Mouse (Mus musculus) heart, adult 2 months (tissue): Measurements from ENCODE around the gene Dgkz.
A peak's percentile ranks its signal among the peaks of the same experiment; 100 is the strongest.

ENCODE experiments used
- CTCF ChIP-seq: fragments of 200-600 bp; IDR thresholded peaks from 2 replicates; pipeline ENCODE4 v1.8.1; 2022; ENCODE audit warnings: antibody characterized with exemption, mild to moderate bottlenecking, moderate library complexity
- EP300 ChIP-seq: fragments of 200-500 bp; IDR thresholded peaks from 2 replicates; pipeline ENCODE4 v1.6.1; 2011; ENCODE audit warnings: low read depth, low read length, control low read depth; ENCODE audit not compliant: insufficient read depth
- POLR2A ChIP-seq: fragments of 200-500 bp; IDR thresholded peaks from 2 replicates; pipeline ENCODE4 v1.6.1; 2011; ENCODE audit warnings: mild to moderate bottlenecking, low read depth, low read length, control low read depth; ENCODE audit not compliant: insufficient read depth

GRCm38 (mm10) chr2:91942356-91942755 is 33.3 kb downstream of the Dgkz start:
- TF ChIP-seq POLR2A (no peak), EP300 (no peak), CTCF (peak; percentile 47)
